Mouse (Mus musculus): ENCODE measurements around the gene Hint1. TPM values are rescaled to one million over a fixed set of nuclear protein-coding genes. Genes with fewer than 3 reads are reported as not detected.

The Hint1 gene
- polyA plus RNA-seq, 1 experiment, result 336 TPM

- no peaks in the 10 kb centered on the region for H3K27me3 ChIP-seq (ENCODE audit: control insufficient read depth, insufficient read depth, low read length)
- no peak overlapping the region for H3K27ac ChIP-seq (ENCODE audit: control insufficient read depth, insufficient read depth, low read length)
- peaks cover 2% of the 10 kb centered on the region; the same call in 1 of the 2 replicates for H3K4me1 ChIP-seq (replicated peaks; ENCODE audit: control insufficient read depth, insufficient read depth, low read length)
- WGBS, result 41% methylated on average over 4 of the region's 4 CpGs
- H3K4me3 ChIP-seq (ENCODE audit: control insufficient read depth, insufficient read depth, low read length), result no peak overlapping the region
- no peaks in the 10 kb centered on the region for H3K36me3 ChIP-seq (ENCODE audit: control insufficient read depth, insufficient read depth, low read length)
- peak; percentile 44 for DNase-seq
- no peak for TF ChIP-seq POLR2A (IDR thresholded peaks at IDR 0.05; ENCODE audit: control insufficient read depth, extremely low read depth, insufficient read depth, low read length, poor library complexity)
- no peak for TF ChIP-seq CTCF (IDR thresholded peaks at IDR 0.05; ENCODE audit: borderline replicate concordance, control insufficient read depth, extremely low read depth, insufficient read depth, low read length, poor library complexity)
Observed at GRCm38 (mm10) chr11:54879434-54879833, 13.3 kb downstream of the Hint1 start.

DNA sequence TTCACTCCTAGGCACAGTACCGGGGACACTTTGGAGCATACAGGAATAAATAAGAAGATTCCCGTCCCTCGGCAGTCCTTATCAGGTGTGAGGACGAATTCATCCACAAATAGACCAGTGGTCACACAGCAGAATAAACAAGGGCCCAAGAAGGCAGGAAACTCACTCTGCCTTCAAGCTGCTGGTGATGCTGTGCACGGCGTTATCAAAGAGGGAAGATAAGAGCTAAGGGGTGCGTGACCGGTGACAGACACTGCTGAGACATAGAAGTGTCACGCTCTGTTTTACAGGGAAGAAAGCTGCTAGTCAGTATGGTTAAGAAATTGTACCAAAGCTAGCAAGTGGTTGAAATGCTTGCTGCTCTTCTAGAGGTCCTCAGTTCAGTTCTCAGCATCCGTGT, 13.7 kb downstream of the Hint1 start:
- H3K4me1 ChIP-seq (replicated peaks; ENCODE audit: control insufficient read depth, insufficient read depth, low read length), result peaks cover 7% of the 10 kb centered on the region; the same call in 1 of the 2 replicates
- WGBS, result 93% methylated on average over 10 of the region's 10 CpGs
- H3K27me3 ChIP-seq (ENCODE audit: control insufficient read depth, insufficient read depth, low read length), result no peaks in the 10 kb centered on the region
- no peak for TF ChIP-seq CTCF (IDR thresholded peaks at IDR 0.05; ENCODE audit: borderline replicate concordance, control insufficient read depth, extremely low read depth, insufficient read depth, low read length, poor library complexity)
- TF ChIP-seq POLR2A (IDR thresholded peaks at IDR 0.05; ENCODE audit: control insufficient read depth, extremely low read depth, insufficient read depth, low read length, poor library complexity), result no peak
- DNase-seq, result no peak
- H3K4me3 ChIP-seq (ENCODE audit: control insufficient read depth, insufficient read depth, low read length), result no peak overlapping the region
- H3K36me3 ChIP-seq (ENCODE audit: control insufficient read depth, insufficient read depth, low read length), result no peaks in the 10 kb centered on the region
- H3K27ac ChIP-seq (ENCODE audit: control insufficient read depth, insufficient read depth, low read length), result no peak overlapping the region

GRCm38 (mm10) chr11:54881051-54881474, 14.9 kb downstream of the Hint1 start:
- TF ChIP-seq POLR2A (IDR thresholded peaks at IDR 0.05; ENCODE audit: control insufficient read depth, extremely low read depth, insufficient read depth, low read length, poor library complexity), result no peak
- TF ChIP-seq CTCF (IDR thresholded peaks at IDR 0.05; ENCODE audit: borderline replicate concordance, control insufficient read depth, extremely low read depth, insufficient read depth, low read length, poor library complexity), result no peak
- WGBS, result 89% methylated on average over 2 of the region's 2 CpGs
- H3K27me3 ChIP-seq (ENCODE audit: control insufficient read depth, insufficient read depth, low read length), result no peaks in the 10 kb centered on the region
- DNase-seq, result no peak
- H3K4me1 ChIP-seq (replicated peaks; ENCODE audit: control insufficient read depth, insufficient read depth, low read length), result peaks cover 9% of the 10 kb centered on the region; the same call in 1 of the 2 replicates
- no peak overlapping the region for H3K4me3 ChIP-seq (ENCODE audit: control insufficient read depth, insufficient read depth, low read length)
- H3K27ac ChIP-seq (ENCODE audit: control insufficient read depth, insufficient read depth, low read length), result no peak overlapping the region
- H3K36me3 ChIP-seq (ENCODE audit: control insufficient read depth, insufficient read depth, low read length), result no peaks in the 10 kb centered on the region

DNA sequence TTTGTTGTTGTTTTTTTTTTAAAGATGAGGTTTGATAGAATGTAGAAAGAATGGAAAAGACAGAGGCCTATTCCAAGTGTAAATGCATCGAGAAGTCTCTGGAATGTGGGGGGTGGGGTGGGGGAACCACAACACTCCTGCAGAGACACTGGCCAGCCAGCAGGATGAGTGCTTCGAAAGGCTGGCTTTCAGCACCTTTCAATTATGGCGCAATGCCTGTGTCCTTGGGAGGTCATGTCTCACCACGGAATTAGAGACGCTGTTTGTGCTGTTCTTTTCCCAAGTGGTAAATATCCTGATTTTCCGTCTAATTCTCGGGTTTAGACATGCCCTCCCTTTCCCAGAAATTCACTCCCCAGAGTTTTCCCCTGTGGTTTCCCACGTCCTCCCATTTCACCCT, 16.5 kb downstream of the Hint1 start:
- no peak for TF ChIP-seq POLR2A (IDR thresholded peaks at IDR 0.05; ENCODE audit: control insufficient read depth, extremely low read depth, insufficient read depth, low read length, poor library complexity)
- TF ChIP-seq CTCF (IDR thresholded peaks at IDR 0.05; ENCODE audit: borderline replicate concordance, control insufficient read depth, extremely low read depth, insufficient read depth, low read length, poor library complexity), result no peak
- WGBS, result 92% methylated on average over 8 of the region's 8 CpGs
- DNase-seq, result no peak
- H3K36me3 ChIP-seq (ENCODE audit: control insufficient read depth, insufficient read depth, low read length), result no peaks in the 10 kb centered on the region
- H3K4me1 ChIP-seq (replicated peaks; ENCODE audit: control insufficient read depth, insufficient read depth, low read length), result peaks cover 9% of the 10 kb centered on the region; the same call in 1 of the 2 replicates
- no peaks in the 10 kb centered on the region for H3K27me3 ChIP-seq (ENCODE audit: control insufficient read depth, insufficient read depth, low read length)
- H3K4me3 ChIP-seq (ENCODE audit: control insufficient read depth, insufficient read depth, low read length), result no peak overlapping the region
- H3K27ac ChIP-seq (ENCODE audit: control insufficient read depth, insufficient read depth, low read length), result no peak overlapping the region

DNA sequence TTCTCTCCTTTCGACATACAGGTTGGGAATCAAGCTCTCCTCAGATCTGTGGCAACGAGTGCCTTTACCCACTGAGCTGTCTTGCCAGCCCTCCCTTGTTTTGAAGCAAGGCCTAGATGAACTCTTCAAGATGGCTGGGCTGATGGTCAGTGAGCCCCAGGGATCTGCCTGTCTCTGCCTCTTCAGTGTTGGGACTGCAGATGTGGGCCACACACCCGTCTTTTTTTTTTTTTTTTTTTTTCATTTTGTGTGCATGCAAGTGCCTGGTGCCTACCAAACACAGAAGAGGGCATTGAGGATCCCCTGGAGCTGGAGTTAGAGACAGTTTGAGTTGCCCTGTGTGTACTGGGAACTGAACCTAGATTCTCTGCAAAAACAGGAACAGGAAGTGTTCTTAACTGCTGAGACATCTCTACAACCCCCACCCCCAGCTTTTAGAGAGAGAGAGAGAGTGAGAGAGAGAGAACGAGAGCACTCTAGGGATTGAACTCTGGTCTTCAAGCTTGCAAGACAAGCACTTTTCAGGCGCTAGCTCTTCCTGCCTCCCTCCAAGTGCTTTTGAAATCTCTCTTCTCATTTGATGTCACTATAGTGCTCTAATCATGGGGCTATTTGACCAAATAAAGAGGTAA, 18.1 kb downstream of the Hint1 start:
- peaks cover 9% of the 10 kb centered on the region; the same call in 1 of the 2 replicates for H3K4me1 ChIP-seq (replicated peaks; ENCODE audit: control insufficient read depth, insufficient read depth, low read length)
- no peaks in the 10 kb centered on the region for H3K27me3 ChIP-seq (ENCODE audit: control insufficient read depth, insufficient read depth, low read length)
- H3K4me3 ChIP-seq (ENCODE audit: control insufficient read depth, insufficient read depth, low read length), result no peak overlapping the region
- no peak overlapping the region for H3K27ac ChIP-seq (ENCODE audit: control insufficient read depth, insufficient read depth, low read length)
- TF ChIP-seq POLR2A (IDR thresholded peaks at IDR 0.05; ENCODE audit: control insufficient read depth, extremely low read depth, insufficient read depth, low read length, poor library complexity) (no peak), CTCF (IDR thresholded peaks at IDR 0.05; ENCODE audit: borderline replicate concordance, control insufficient read depth, extremely low read depth, insufficient read depth, low read length, poor library complexity) (no peak)
- no peak for DNase-seq
- H3K36me3 ChIP-seq (ENCODE audit: control insufficient read depth, insufficient read depth, low read length), result no peaks in the 10 kb centered on the region
- WGBS, result 68% methylated on average over 5 of the region's 5 CpGs

GRCm38 (mm10) chr11:54884937-54885336, 18.8 kb downstream of the Hint1 start:
- peaks cover 9% of the 10 kb centered on the region; the same call in 1 of the 2 replicates for H3K4me1 ChIP-seq (replicated peaks; ENCODE audit: control insufficient read depth, insufficient read depth, low read length)
- DNase-seq, result no peak
- 66% methylated on average over 5 of the region's 5 CpGs for WGBS
- no peak for TF ChIP-seq CTCF (IDR thresholded peaks at IDR 0.05; ENCODE audit: borderline replicate concordance, control insufficient read depth, extremely low read depth, insufficient read depth, low read length, poor library complexity)
- TF ChIP-seq POLR2A (IDR thresholded peaks at IDR 0.05; ENCODE audit: control insufficient read depth, extremely low read depth, insufficient read depth, low read length, poor library complexity), result no peak
- H3K4me3 ChIP-seq (ENCODE audit: control insufficient read depth, insufficient read depth, low read length), result no peak overlapping the region
- no peaks in the 10 kb centered on the region for H3K27me3 ChIP-seq (ENCODE audit: control insufficient read depth, insufficient read depth, low read length)
- H3K36me3 ChIP-seq (ENCODE audit: control insufficient read depth, insufficient read depth, low read length), result no peaks in the 10 kb centered on the region
- H3K27ac ChIP-seq (ENCODE audit: control insufficient read depth, insufficient read depth, low read length), result no peak overlapping the region
